Mouse (Mus musculus) CH12.LX (cell line): ENCODE data around the gene Asic1. TPM values are rescaled to one million over a fixed set of nuclear protein-coding genes. Genes with fewer than 3 reads are reported as not detected.

ENCODE experiments used
- DNase-seq: peaks from one replicate; pipeline ENCODE4 v3.0.0-alpha.2; 2013; ENCODE audit errors: extremely low read depth
- H3K27ac ChIP-seq: 2 replicates; pipeline ENCODE4 v1.5.1; 2012; ENCODE audit warnings: low read depth, mild to moderate bottlenecking, control low read depth, moderate library complexity; ENCODE audit not compliant: insufficient read depth
- H3K27me3 ChIP-seq: replicated peaks from 2 replicates; pipeline ENCODE3; 2012; ENCODE audit warnings: inconsistent platforms
- H3K36me3 ChIP-seq, 2 experiments: replicated peaks in 1 of 2; 2 replicates each; pipeline versions ENCODE3 to v1.6.1; 2012; ENCODE audit warnings: inconsistent platforms in 1 of 2, low read length in 1 of 2, mild to moderate bottlenecking in 1 of 2, mixed read lengths in 1 of 2, moderate library complexity in 1 of 2; ENCODE audit not compliant: control insufficient read depth in 1 of 2, insufficient read depth in 1 of 2
- H3K4me1 ChIP-seq, 2 experiments: 2 replicates each; pipeline ENCODE4 v1.6.1; 2012; ENCODE audit warnings: inconsistent platforms in 1 of 2, moderate library complexity in 1 of 2; ENCODE audit not compliant: insufficient read depth in 2 of 2, control insufficient read depth in 1 of 2
- H3K4me2 ChIP-seq: 2 replicates; pipeline ENCODE4 v1.6.1; 2012; ENCODE audit warnings: low read depth, mild to moderate bottlenecking, control low read depth; ENCODE audit not compliant: poor library complexity, insufficient read depth, severe bottlenecking
- H3K4me3 ChIP-seq, 3 experiments: fragments of 150-350 bp in 1 of 3; sonication (generic) in 1 of 3; replicated peaks in 1 of 3; 2 replicates each; pipeline versions ENCODE3 to v1.5.1; 2011 to 2012; ENCODE audit warnings: low read depth in 2 of 3, low read length in 2 of 3, mild to moderate bottlenecking in 2 of 3, moderate library complexity in 2 of 3, control low read depth in 1 of 3, improper control_type of control experiment in 1 of 3, inconsistent platforms in 1 of 3, mixed read lengths in 1 of 3; ENCODE audit not compliant: poor library complexity in 1 of 3
- H3K79me2 ChIP-seq: replicated peaks from 2 replicates; pipeline ENCODE4 v1.6.1; 2012; ENCODE audit warnings: mild to moderate bottlenecking, moderate library complexity; ENCODE audit not compliant: control insufficient read depth, poor library complexity, insufficient read depth, severe bottlenecking; ENCODE audit errors: extremely low read depth
- H3K9ac ChIP-seq: 2 replicates; pipeline ENCODE4 v1.6.1; 2012; ENCODE audit warnings: low read depth, mild to moderate bottlenecking, control low read depth, moderate library complexity; ENCODE audit not compliant: insufficient read depth
- H3K9me3 ChIP-seq: replicated peaks from 2 replicates; pipeline ENCODE3; 2012; ENCODE audit warnings: low read length, inconsistent platforms, mixed read lengths
- BHLHE40 ChIP-seq: IDR thresholded peaks from 2 replicates; pipeline ENCODE4 v1.6.1; 2011; ENCODE audit warnings: mild to moderate bottlenecking, low read depth, low read length, improper control_type of control experiment
- CHD2 ChIP-seq: IDR thresholded peaks from 2 replicates; pipeline ENCODE4 v1.6.1; 2011; ENCODE audit warnings: low read length, improper control_type of control experiment
- CTCF ChIP-seq, 2 experiments: IDR thresholded peaks in 1 of 2; conservative IDR thresholded peaks in 1 of 2; 2 replicates each; pipeline ENCODE4 v1.5.1; 2011 to 2012; ENCODE audit warnings: low read depth in 2 of 2, low read length in 2 of 2, improper control_type of control experiment in 1 of 2, inconsistent platforms in 1 of 2, mild to moderate bottlenecking in 1 of 2, moderate library complexity in 1 of 2
- E2F4 ChIP-seq: IDR thresholded peaks from 2 replicates; pipeline ENCODE4 v1.6.1; 2011; ENCODE audit warnings: low read depth, low read length, improper control_type of control experiment; ENCODE audit not compliant: insufficient replicate concordance
- ELF1 ChIP-seq: IDR thresholded peaks from 2 replicates; pipeline ENCODE4 v1.6.1; 2014; ENCODE audit warnings: low read depth, mild to moderate bottlenecking, inconsistent platforms, low read length, improper control_type of control experiment
- GABPA ChIP-seq: IDR thresholded peaks from 2 replicates; pipeline ENCODE4 v1.6.1; 2012; ENCODE audit warnings: low read depth, low read length, improper control_type of control experiment, inconsistent platforms; ENCODE audit not compliant: insufficient replicate concordance
- IRF4 ChIP-seq: IDR thresholded peaks from 2 replicates; pipeline ENCODE4 v1.6.1; 2014; ENCODE audit warnings: low read depth, mild to moderate bottlenecking, inconsistent platforms, low read length, improper control_type of control experiment
- JUN ChIP-seq: IDR thresholded peaks from 2 replicates; pipeline ENCODE4 v1.6.1; 2011; ENCODE audit warnings: low read depth, mild to moderate bottlenecking, low read length, improper control_type of control experiment, moderate library complexity; ENCODE audit not compliant: insufficient read depth
- JUND ChIP-seq: conservative IDR thresholded peaks from 2 replicates; pipeline ENCODE4 v1.6.1; 2011; ENCODE audit warnings: low read depth, low read length, improper control_type of control experiment
- KAT2A ChIP-seq: IDR thresholded peaks from 2 replicates; pipeline ENCODE4 v1.6.1; 2012; ENCODE audit warnings: low read length, improper control_type of control experiment, inconsistent platforms; ENCODE audit not compliant: insufficient replicate concordance
- MAZ ChIP-seq: IDR thresholded peaks from 2 replicates; pipeline ENCODE4 v1.6.1; 2012; ENCODE audit warnings: low read depth, mild to moderate bottlenecking, inconsistent platforms, low read length, improper control_type of control experiment, moderate library complexity
- MXI1 ChIP-seq: IDR thresholded peaks from 2 replicates; pipeline ENCODE4 v1.6.1; 2011; ENCODE audit warnings: mild to moderate bottlenecking, low read depth, low read length, improper control_type of control experiment
- MYC ChIP-seq: IDR thresholded peaks from 2 replicates; pipeline ENCODE4 v1.6.1; 2011; ENCODE audit warnings: low read depth, mild to moderate bottlenecking, improper control_type of control experiment, low read length
- NELFE ChIP-seq: IDR thresholded peaks from 2 replicates; pipeline ENCODE4 v1.6.1; 2011; ENCODE audit warnings: low read depth, low read length, improper control_type of control experiment
- PAX5 ChIP-seq: IDR thresholded peaks from 2 replicates; pipeline ENCODE4 v1.6.1; 2012; ENCODE audit warnings: low read length, inconsistent platforms, mixed read lengths
- POLR2A ChIP-seq: IDR thresholded peaks from 2 replicates; pipeline ENCODE4 v1.6.1; 2011; ENCODE audit warnings: low read depth, mild to moderate bottlenecking, improper control_type of control experiment, low read length
- POLR2AphosphoS2 ChIP-seq: IDR thresholded peaks from 2 replicates; pipeline ENCODE4 v1.6.1; 2011; ENCODE audit warnings: low read depth, low read length, improper control_type of control experiment
- RAD21 ChIP-seq: IDR thresholded peaks from 2 replicates; pipeline ENCODE4 v1.6.1; 2011; ENCODE audit warnings: low read depth, mild to moderate bottlenecking, low read length, improper control_type of control experiment, moderate library complexity
- RCOR1 ChIP-seq: conservative IDR thresholded peaks from 2 replicates; pipeline ENCODE4 v1.6.1; 2012; ENCODE audit warnings: low read depth, mild to moderate bottlenecking, inconsistent platforms, low read length, improper control_type of control experiment
- SMC3 ChIP-seq: IDR thresholded peaks from 2 replicates; pipeline ENCODE4 v1.6.1; 2011; ENCODE audit warnings: low read depth, low read length, improper control_type of control experiment
- TBP ChIP-seq: conservative IDR thresholded peaks from 2 replicates; pipeline ENCODE4 v1.6.1; 2011; ENCODE audit warnings: low read depth, low read length, improper control_type of control experiment
- ZC3H11A ChIP-seq: IDR thresholded peaks from 2 replicates; pipeline ENCODE4 v1.6.1; 2012; ENCODE audit warnings: low read depth, mild to moderate bottlenecking, inconsistent platforms, low read length, improper control_type of control experiment
- ZKSCAN1 ChIP-seq: IDR thresholded peaks from 2 replicates; pipeline ENCODE4 v1.6.1; 2012; ENCODE audit warnings: low read depth, inconsistent platforms, low read length, improper control_type of control experiment, borderline replicate concordance
- ZMIZ1 ChIP-seq: IDR thresholded peaks from 2 replicates; pipeline ENCODE4 v1.6.1; 2012; ENCODE audit warnings: low read depth, mild to moderate bottlenecking, inconsistent platforms, low read length, improper control_type of control experiment
- dilution Hi-C: fragments of 300-500 bp; cut with MboI; formaldehyde crosslinking; loops from 2 replicates; pipeline ENCODE4 v1.14.3; 2020; ENCODE audit warnings: low sequenced_read_pairs; ENCODE audit not compliant: extremely low pct_unique_long_range_greater_than_20kb, extremely low pct_ligation_motif_present
- in situ Hi-C: fragments of 300-500 bp; cut with MboI; formaldehyde crosslinking; loops from 3 replicates; pipeline ENCODE4 v1.14.3; 2019; ENCODE audit warnings: low sequenced_read_pairs, low pct_ligation_motif_present, low pct_unique_long_range_greater_than_20kb, mixed read lengths
- polyA plus RNA-seq: library from polyadenylated mRNA; unstranded; fragments of >175 nt; gene quantifications from 2 replicates; pipeline ENCODE4 v1.2.1, GENCODE M21; 2012; ENCODE audit warnings: low read depth; ENCODE audit not compliant: insufficient read length
- total RNA-seq, 2 experiments: library from RNA; depleted of rRNA; stranded (reverse); fragments of 300-350 nt in 1 of 2; fragments of >200 nt in 1 of 2; gene quantifications; 2 replicates each; pipeline ENCODE4 v1.2.3; 2012 to 2014

The Asic1 gene
- total and polyA plus RNA-seq, 3 experiments = 0.47 to 0.94 TPM; not detected in 1

DNA sequence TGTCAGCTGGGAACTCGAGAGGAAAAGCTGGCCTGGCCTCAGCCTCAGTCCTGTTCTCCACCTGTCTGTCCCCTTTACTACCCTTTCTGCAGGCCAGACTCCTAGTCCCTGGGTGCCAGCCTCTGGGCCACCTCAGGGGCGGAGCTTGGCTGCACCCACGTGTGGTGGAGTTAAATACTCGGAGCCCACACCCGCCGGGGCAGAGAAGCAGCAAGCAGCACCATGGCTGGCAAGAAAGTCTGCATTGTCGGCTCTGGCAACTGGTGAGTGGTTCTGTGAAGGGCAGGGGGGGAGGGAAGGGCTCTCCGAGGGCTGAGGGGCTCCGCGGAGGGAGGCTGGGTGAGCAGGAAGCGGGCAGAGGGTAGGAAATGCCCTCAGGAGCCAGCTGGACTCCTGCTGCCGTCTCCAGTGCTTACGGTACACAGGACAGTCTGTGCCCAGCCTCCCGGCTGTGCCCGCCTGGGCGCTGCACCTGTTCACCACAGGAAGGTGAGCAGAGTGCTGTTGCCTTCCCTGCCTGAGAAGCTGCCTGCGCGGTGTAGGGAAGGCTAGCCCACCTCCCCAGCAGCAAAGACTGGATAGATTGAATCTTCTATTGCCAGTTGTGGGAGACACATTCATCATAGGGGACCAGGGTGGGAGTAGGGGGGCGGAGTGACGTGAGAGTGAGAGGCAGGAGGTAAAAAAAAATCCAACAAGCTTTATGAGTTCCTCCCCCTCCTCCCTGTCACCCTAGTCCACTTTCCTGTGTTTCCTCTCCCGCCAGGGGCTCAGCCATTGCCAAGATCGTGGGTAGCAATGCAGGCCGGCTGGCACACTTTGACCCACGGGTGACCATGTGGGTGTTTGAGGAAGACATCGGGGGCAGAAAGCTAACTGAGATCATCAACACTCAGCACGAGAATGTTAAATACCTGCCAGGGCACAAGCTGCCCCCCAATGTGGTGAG, 47.5 kb downstream of the Asic1 start, which contains the start of gene Gpd1:
TSS of gene Gpd1 (plus strand) at position 130 of the 949 bp plus-strand sequence.
- TF ChIP-seq PAX5 = no peak
- TF ChIP-seq TBP = no peak
- no peak for TF ChIP-seq BHLHE40
- no peak for TF ChIP-seq RCOR1
- TF ChIP-seq CTCF (conservative IDR thresholded peaks at IDR 0.05 in 1 of 2, IDR thresholded peaks at IDR 0.05 in 1 of 2; ENCODE audit: low read depth in 2 of 2, low read length in 2 of 2) = no peak
- TF ChIP-seq RAD21 = no peak
- TF ChIP-seq E2F4 = no peak
- no peak for TF ChIP-seq JUN
- TF ChIP-seq MXI1 = no peak
- TF ChIP-seq NELFE = no peak
- no peak for TF ChIP-seq GABPA
- TF ChIP-seq POLR2AphosphoS2 = no peak
- no peak for TF ChIP-seq ELF1
- no peak for TF ChIP-seq CHD2
- TF ChIP-seq MYC = no peak
- no peak for TF ChIP-seq ZKSCAN1
- no peak for TF ChIP-seq IRF4
- no peak for TF ChIP-seq SMC3
- Histone ChIP-seq H3K27me3 (no peaks in the 10 kb centered on the region), H3K9me3 (no peaks in the 10 kb centered on the region), H3K4me2 (no peak within 1 kb of the TSS), H3K4me3 (no peak within 1 kb of the TSS), H3K4me1 (peaks cover 0 to 13% of the 10 kb centered on the region in 2 experiments; a peak in 2 of 4 replicates), H3K27ac (no peak within 1 kb of the TSS), H3K9ac (no peak within 1 kb of the TSS), H3K79me2 (no peaks in the 10 kb centered on the region), H3K36me3 (peaks cover 8 to 83% of the 10 kb centered on the region in 2 experiments)
- in situ Hi-C loops (no loop called here), dilution Hi-C loops (no loop called here)
- DNase-seq = no peak

GRCm38 (mm10) chr15:99718461-99719021, 48.4 kb downstream of the Asic1 start:
- dilution Hi-C loops = no loop called here
- H3K79me2 ChIP-seq = no peaks in the 10 kb centered on the region
- no peak overlapping the region for H3K4me2 ChIP-seq
- H3K27me3 ChIP-seq = no peaks in the 10 kb centered on the region
- peaks cover 1 to 81% of the 10 kb centered on the region in 2 experiments for H3K36me3 ChIP-seq
- peaks cover 0 to 13% of the 10 kb centered on the region in 2 experiments; a peak in 2 of 4 replicates for H3K4me1 ChIP-seq
- H3K27ac ChIP-seq = no peak overlapping the region
- TF ChIP-seq RCOR1 (no peak), CHD2 (no peak), SMC3 (no peak), POLR2A (no peak), KAT2A (no peak), RAD21 (no peak), JUND (no peak), MYC (no peak), MXI1 (no peak), ZC3H11A (no peak), ZMIZ1 (no peak), MAZ (no peak)
- H3K9ac ChIP-seq = no peak overlapping the region
- in situ Hi-C loops = no loop called here
- H3K9me3 ChIP-seq = no peaks in the 10 kb centered on the region
- DNase-seq = no peak
- H3K4me3 ChIP-seq = no peak overlapping the region
